Mouse (Mus musculus) C2C12 (cell line): ENCODE data around the gene Kif19a.

Experiments used
- CEBPB ChIP-seq: IDR thresholded peaks from one replicate; pipeline ENCODE4 v1.6.1; 2011; ENCODE audit warnings: low read depth, mild to moderate bottlenecking, control low read depth, moderate library complexity
- CTCF ChIP-seq: IDR thresholded peaks from one replicate; pipeline ENCODE4 v1.5.1; 2011; ENCODE audit not compliant: control insufficient read depth, insufficient read depth, insufficient read length
- FOSL1 ChIP-seq: IDR thresholded peaks from one replicate; pipeline ENCODE4 v1.8.0; 2011; ENCODE audit warnings: mild to moderate bottlenecking, low read length; ENCODE audit not compliant: poor library complexity, insufficient read depth, severe bottlenecking
- MYOG ChIP-seq: IDR thresholded peaks from one replicate; pipeline ENCODE4 v1.6.1; 2011; ENCODE audit not compliant: control insufficient read depth, insufficient read length; ENCODE audit errors: extremely low read depth
- USF1 ChIP-seq: IDR thresholded peaks from one replicate; pipeline ENCODE4 v1.6.1; 2011; ENCODE audit warnings: low read depth, mild to moderate bottlenecking, control low read depth, moderate library complexity

DNA sequence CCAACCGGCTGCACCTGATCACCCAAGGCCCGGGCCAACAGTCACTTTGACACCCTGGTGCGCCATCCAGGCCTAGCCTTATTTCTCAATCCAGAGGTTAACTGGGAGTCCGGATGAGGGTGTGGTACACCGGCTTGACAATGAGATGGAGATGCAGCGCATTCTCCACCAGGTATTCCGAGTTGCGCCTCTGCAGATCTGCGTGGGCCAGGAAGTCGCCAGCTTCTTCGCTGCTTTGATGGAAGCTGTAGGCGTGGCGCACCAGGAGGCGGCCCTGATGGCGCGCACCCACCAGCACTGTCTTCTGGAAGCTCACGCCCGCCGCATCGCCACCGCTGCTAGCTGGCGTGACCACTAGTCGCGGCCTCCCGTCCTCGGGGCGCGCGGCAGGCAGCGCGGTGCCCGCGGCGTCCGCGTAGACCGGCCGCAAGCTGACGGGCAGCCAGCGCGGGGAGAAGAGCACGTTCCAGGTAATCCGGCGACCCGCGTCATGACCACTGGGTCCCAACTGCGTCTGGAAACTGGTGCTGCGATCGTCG, 26.2 kb downstream of the Kif19a start:
- no peak for TF ChIP-seq CTCF
- no peak for TF ChIP-seq USF1
- no peak for TF ChIP-seq FOSL1
- TF ChIP-seq MYOG = no peak
- no peak for TF ChIP-seq CEBPB
